Mouse (Mus musculus) olfactory bulb, adult 2 months (tissue): Measurements from ENCODE around the gene Tgfa.

Source experiments
- CTCF ChIP-seq: fragments of 200-500 bp; IDR thresholded peaks from 2 replicates; pipeline ENCODE4 v1.5.1; 2012; ENCODE audit warnings: low read depth, mild to moderate bottlenecking, low read length, moderate library complexity; ENCODE audit not compliant: insufficient read depth
- POLR2A ChIP-seq: fragments of 200-500 bp; IDR thresholded peaks from 2 replicates; pipeline ENCODE4 v1.6.1; 2012; ENCODE audit warnings: mild to moderate bottlenecking, low read depth, low read length, moderate library complexity; ENCODE audit not compliant: insufficient read depth

DNA sequence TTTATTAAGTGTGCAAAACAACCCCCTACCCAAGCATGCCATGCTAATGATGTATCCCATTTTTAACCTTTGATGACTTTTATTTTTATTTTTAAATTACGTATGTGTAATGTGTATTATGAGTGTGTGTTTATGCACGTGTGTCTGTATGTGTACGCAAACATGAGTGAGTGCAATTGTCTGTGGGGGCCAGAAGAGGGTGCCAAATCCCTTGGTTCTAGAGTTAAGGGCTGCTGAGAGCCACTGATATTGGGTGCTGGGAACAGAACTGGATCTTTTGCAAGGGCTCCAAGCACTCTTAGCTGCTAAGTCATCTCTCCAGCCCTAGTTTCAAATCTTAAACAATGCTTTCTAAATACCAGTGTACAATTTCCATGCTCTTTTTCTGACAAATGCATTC, 103.9 kb downstream of the Tgfa start:
- TF ChIP-seq CTCF (no peak), POLR2A (no peak)
